Mouse (Mus musculus) heart, adult 2 months (tissue): Measurements from ENCODE around the gene Map2. TPM values are rescaled to one million over a fixed set of nuclear protein-coding genes. Genes with fewer than 3 reads are reported as not detected.

ENCODE experiments used
- DNase-seq, 2 experiments: peaks; one replicate each; pipeline ENCODE4 v3.0.0; 2021
- H3K27ac ChIP-seq: fragments of 200-600 bp; 2 replicates; pipeline ENCODE4 v1.8.1; 2022
- H3K27me3 ChIP-seq: fragments of 200-500 bp; 2 replicates; pipeline ENCODE4 v1.6.1; 2012; ENCODE audit warnings: mild to moderate bottlenecking, low read length, inconsistent platforms, mixed read lengths; ENCODE audit not compliant: control insufficient read depth, insufficient read depth
- H3K36me3 ChIP-seq: fragments of 200-500 bp; 2 replicates; pipeline ENCODE4 v1.6.1; 2012; ENCODE audit warnings: low read length, inconsistent platforms; ENCODE audit not compliant: control insufficient read depth, insufficient read depth
- H3K4me1 ChIP-seq: fragments of 200-500 bp; 2 replicates; pipeline ENCODE4 v1.6.1; 2011; ENCODE audit warnings: low read length; ENCODE audit not compliant: control insufficient read depth, insufficient read depth
- H3K4me3 ChIP-seq: fragments of 200-600 bp; 2 replicates; pipeline ENCODE4 v1.8.1; 2022
- H3K79me2 ChIP-seq: fragments of 200-500 bp; replicated peaks from 2 replicates; pipeline ENCODE4 v1.6.1; 2012; ENCODE audit warnings: mild to moderate bottlenecking, inconsistent platforms, low read length, moderate library complexity, mixed read lengths; ENCODE audit not compliant: control insufficient read depth, insufficient read depth
- H3K9ac ChIP-seq: fragments of 200-500 bp; 2 replicates; pipeline ENCODE4 v1.6.1; 2012; ENCODE audit warnings: low read depth, mild to moderate bottlenecking, control low read depth, inconsistent platforms, low read length, mixed read lengths
- CTCF ChIP-seq: fragments of 200-600 bp; IDR thresholded peaks from 2 replicates; pipeline ENCODE4 v1.8.1; 2022; ENCODE audit warnings: antibody characterized with exemption, mild to moderate bottlenecking, moderate library complexity
- EP300 ChIP-seq: fragments of 200-500 bp; IDR thresholded peaks from 2 replicates; pipeline ENCODE4 v1.6.1; 2011; ENCODE audit warnings: low read depth, low read length, control low read depth; ENCODE audit not compliant: insufficient read depth
- POLR2A ChIP-seq: fragments of 200-500 bp; IDR thresholded peaks from 2 replicates; pipeline ENCODE4 v1.6.1; 2011; ENCODE audit warnings: mild to moderate bottlenecking, low read depth, low read length, control low read depth; ENCODE audit not compliant: insufficient read depth
- WGBS: fragments of 180-500 bp; shearing (Covaris S2); methylation state at CpG from one replicate; pipeline ENCODE4 v1.1.7; 2018; 5-methylcytosine and 5-hydroxymethylcytosine counted together
- intact Hi-C: fragments of 180-260 bp; cut with DNase I; formaldehyde crosslinking; loops from one replicate; pipeline ENCODE4 v1.15.1; 2025
- polyA plus RNA-seq: library from polyadenylated mRNA; depleted of rRNA; stranded (reverse); fragments of >200 nt; gene quantifications from 2 replicates; pipeline ENCODE4 v1.2.3, GENCODE M21; 2012
- total RNA-seq, 2 experiments: library from RNA; stranded (reverse); gene quantifications; 2 replicates each; pipeline ENCODE4 v1.2.3; 2021

Map2 gene
- total and polyA plus RNA-seq, 3 experiments: 2.2 to 4.2 (median 3.8) TPM

DNA sequence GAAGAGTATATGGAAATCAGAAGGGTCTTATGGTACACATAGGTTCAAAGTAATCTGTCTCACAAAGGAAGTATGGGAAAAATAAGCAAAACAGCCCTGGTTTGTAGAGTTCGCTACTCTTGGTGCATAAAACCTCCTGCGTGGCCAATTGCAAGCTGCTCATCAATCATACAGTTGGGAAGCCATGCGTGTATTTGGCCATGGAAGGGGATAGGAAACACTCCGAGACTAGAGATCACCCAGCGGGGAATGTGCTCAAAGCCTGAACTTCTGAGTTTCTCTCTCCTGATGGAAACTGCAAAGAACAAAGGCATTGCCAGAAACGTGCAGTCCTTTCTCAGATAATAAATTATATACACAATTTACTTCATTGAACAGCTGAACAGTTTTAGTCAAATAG is 124.3 kb downstream of the Map2 start:
- Histone ChIP-seq H3K4me3 (no peak overlapping the region), H3K27me3 (no peaks in the 10 kb centered on the region), H3K9ac (no peak overlapping the region), H3K36me3 (no peaks in the 10 kb centered on the region), H3K4me1 (no peaks in the 10 kb centered on the region), H3K27ac (no peak overlapping the region), H3K79me2 (no peaks in the 10 kb centered on the region)
- no peak for TF ChIP-seq CTCF
- no peak for TF ChIP-seq POLR2A
- no peak for TF ChIP-seq EP300
- 80% methylated on average over 6 of the region's 6 CpGs for WGBS
- DNase-seq: no peak
- intact Hi-C loops: no loop called here

DNA sequence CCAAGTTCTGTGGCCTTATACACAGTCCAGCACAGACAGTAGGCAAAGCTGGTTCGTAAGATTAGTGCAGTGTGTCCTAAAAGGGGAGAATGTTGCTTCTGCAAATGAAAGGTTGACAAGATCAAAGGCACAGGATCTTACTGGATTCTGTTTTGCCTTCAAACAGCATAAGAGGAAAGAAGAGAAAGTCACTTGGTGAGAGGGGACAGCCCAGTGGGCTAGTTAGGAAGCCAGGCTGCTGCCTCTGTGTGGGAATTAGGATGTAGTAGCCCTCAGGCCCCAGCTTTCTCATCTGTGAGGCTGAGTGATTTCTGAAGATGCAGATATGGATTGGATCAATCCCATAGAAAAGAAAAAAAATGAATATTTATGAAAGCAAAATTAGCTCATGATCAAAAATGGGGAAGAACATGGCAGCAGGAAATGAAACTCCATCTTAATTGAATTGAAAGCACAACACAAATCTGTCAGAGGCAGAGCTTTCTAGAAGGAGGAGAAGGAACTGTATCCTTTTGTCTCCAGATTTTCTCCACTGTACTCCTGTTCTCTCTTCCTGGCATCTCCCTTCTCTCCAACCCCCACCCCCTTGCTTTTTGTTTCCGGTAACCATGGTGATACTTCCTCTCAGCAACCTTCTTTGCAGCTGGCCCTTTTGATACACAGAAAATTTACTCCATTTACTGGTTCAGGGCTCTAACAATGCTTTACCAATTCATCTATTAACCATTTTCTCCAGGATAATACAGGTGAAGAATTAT is 145.5 kb downstream of the Map2 start:
- no peak for DNase-seq
- 81% methylated on average over 2 of the region's 2 CpGs for WGBS
- Histone ChIP-seq H3K4me1 (no peaks in the 10 kb centered on the region), H3K27ac (no peak overlapping the region), H3K9ac (no peak overlapping the region), H3K79me2 (no peaks in the 10 kb centered on the region), H3K27me3 (no peaks in the 10 kb centered on the region), H3K4me3 (no peak overlapping the region), H3K36me3 (no peaks in the 10 kb centered on the region)
- intact Hi-C loops: no loop called here
- no peak for TF ChIP-seq POLR2A
- TF ChIP-seq EP300: no peak
- no peak for TF ChIP-seq CTCF

DNA sequence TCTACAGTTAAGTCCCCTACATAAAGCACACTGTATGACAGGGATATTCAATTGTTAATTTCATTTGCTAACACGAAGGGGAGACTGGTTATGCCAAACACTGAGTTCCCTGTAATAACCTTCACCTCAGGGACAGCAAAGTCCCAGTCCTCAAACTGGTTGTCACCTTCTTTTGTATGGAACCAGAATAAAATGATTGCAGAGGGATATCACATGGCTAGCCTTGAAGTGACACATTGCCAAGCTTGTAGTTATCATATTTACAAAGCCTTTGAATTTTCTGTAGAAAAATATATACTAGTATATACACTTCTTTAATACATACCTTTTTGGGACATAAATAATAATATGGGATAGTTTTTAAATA is 146.0 kb downstream of the Map2 start:
- DNase-seq: no peak
- Histone ChIP-seq H3K4me3 (no peak overlapping the region), H3K27ac (no peak overlapping the region), H3K79me2 (no peaks in the 10 kb centered on the region), H3K27me3 (no peaks in the 10 kb centered on the region), H3K9ac (no peak overlapping the region), H3K4me1 (no peaks in the 10 kb centered on the region), H3K36me3 (no peaks in the 10 kb centered on the region)
- whole genome bisulfite sequencing: 53% methylated on average over 1 of the region's 1 CpGs
- intact Hi-C loops: no loop called here
- TF ChIP-seq POLR2A (no peak), EP300 (no peak), CTCF (no peak)

- Histone ChIP-seq H3K4me3 (no peak overlapping the region), H3K27me3 (no peaks in the 10 kb centered on the region), H3K4me1 (no peaks in the 10 kb centered on the region), H3K9ac (no peak overlapping the region), H3K36me3 (no peaks in the 10 kb centered on the region), H3K79me2 (no peaks in the 10 kb centered on the region), H3K27ac (no peak overlapping the region)
- TF ChIP-seq EP300 (no peak), POLR2A (no peak), CTCF (no peak)
- WGBS: 61% methylated on average over 15 of the region's 15 CpGs
- DNase-seq: no peak
- intact Hi-C loops: no loop called here
These were observed 146.6 kb downstream of the Map2 start for GRCm38 (mm10) chr1:66321631-66322142.

GRCm38 (mm10) chr1:66323461-66323860 is 148.4 kb downstream of the Map2 start:
- no peak overlapping the region for H3K27ac ChIP-seq
- TF ChIP-seq EP300: no peak
- no peak for TF ChIP-seq CTCF
- no peak for TF ChIP-seq POLR2A
- H3K9ac ChIP-seq: no peak overlapping the region
- intact Hi-C loops: no loop called here
- H3K79me2 ChIP-seq: no peaks in the 10 kb centered on the region
- no peaks in the 10 kb centered on the region for H3K27me3 ChIP-seq
- no peaks in the 10 kb centered on the region for H3K4me1 ChIP-seq
- no peak for DNase-seq
- no peaks in the 10 kb centered on the region for H3K36me3 ChIP-seq
- WGBS: 88% methylated on average over 9 of the region's 9 CpGs
- H3K4me3 ChIP-seq: no peak overlapping the region

GRCm38 (mm10) chr1:66324951-66325350 is 149.9 kb downstream of the Map2 start:
- Histone ChIP-seq H3K4me1 (no peaks in the 10 kb centered on the region), H3K4me3 (no peak overlapping the region), H3K9ac (no peak overlapping the region), H3K27me3 (no peaks in the 10 kb centered on the region), H3K79me2 (no peaks in the 10 kb centered on the region), H3K27ac (no peak overlapping the region), H3K36me3 (no peaks in the 10 kb centered on the region)
- TF ChIP-seq POLR2A (no peak), EP300 (no peak), CTCF (no peak)
- intact Hi-C loops: no loop called here
- no peak for DNase-seq
